Mouse (Mus musculus) stomach, postnatal 0 days (tissue): Measurements from ENCODE around the gene Gm14548. TPM values are rescaled to one million over a fixed set of nuclear protein-coding genes. Genes with fewer than 3 reads are reported as not detected.
"Not testable (repeated sequence)": the region's sequence is repeated elsewhere in the genome, so short reads cannot be mapped to it uniquely, and the experiment has no call there.

ENCODE experiments used
- ATAC-seq: fragments of 200-750 bp; cut with Nextera tagmentation; 2 replicates; pipeline ENCODE4 v1.8.0; 2017; ENCODE audit not compliant: low FRiP score, low TSS enrichment
- DNase-seq: peaks from one replicate; pipeline ENCODE4 v3.0.0-alpha.2; 2016; ENCODE audit warnings: low spot score
- H3K27ac ChIP-seq: fragments of 300-500 bp; sonication (generic); replicated peaks from 2 replicates; pipeline ENCODE4 v1.5.1; 2014; ENCODE audit warnings: mild to moderate bottlenecking, control low read depth
- H3K27me3 ChIP-seq: fragments of 300-500 bp; sonication (generic); 2 replicates; pipeline ENCODE4 v1.6.1; 2014; ENCODE audit warnings: low read length; ENCODE audit not compliant: control insufficient read depth, insufficient read depth
- H3K36me3 ChIP-seq: fragments of 300-500 bp; sonication (generic); 2 replicates; pipeline ENCODE4 v1.6.1; 2014; ENCODE audit warnings: low read length, mixed read lengths; ENCODE audit not compliant: control insufficient read depth, insufficient read depth
- H3K4me1 ChIP-seq: fragments of 300-500 bp; sonication (generic); replicated peaks from 2 replicates; pipeline ENCODE4 v1.6.1; 2014; ENCODE audit warnings: antibody characterized with exemption; ENCODE audit not compliant: control insufficient read depth, insufficient read depth
- H3K4me2 ChIP-seq: fragments of 300-500 bp; sonication (generic); replicated peaks from 2 replicates; pipeline ENCODE4 v1.6.1; 2014; ENCODE audit warnings: low read depth, mild to moderate bottlenecking, control low read depth, moderate library complexity
- H3K4me3 ChIP-seq: fragments of 300-500 bp; sonication (generic); 2 replicates; pipeline ENCODE4 v1.5.1; 2014; ENCODE audit warnings: low read depth, low read length, control low read depth
- H3K9ac ChIP-seq: fragments of 300-500 bp; sonication (generic); 2 replicates; pipeline ENCODE4 v1.6.1; 2014; ENCODE audit warnings: mild to moderate bottlenecking, low read length, control low read depth, mixed read lengths
- H3K9me3 ChIP-seq: fragments of 300-500 bp; sonication (generic); 2 replicates; pipeline ENCODE4 v1.6.1; 2016; ENCODE audit warnings: low read length; ENCODE audit not compliant: control insufficient read depth
- CTCF ChIP-seq: IDR thresholded peaks from 2 replicates; pipeline ENCODE4 v1.5.1; 2016; ENCODE audit warnings: antibody characterized with exemption, low read depth, mild to moderate bottlenecking, moderate library complexity
- EP300 ChIP-seq: optimal IDR thresholded peaks from 2 replicates; pipeline ENCODE3; 2016; ENCODE audit warnings: antibody characterized with exemption
- WGBS: fragments of 180-500 bp; shearing (Covaris S2); extraction: QIAGEN DNeasy Blood & Tissue Kit; methylation state at CpG from one replicate; pipeline ENCODE4 v1.1.7; 2014; 5-methylcytosine and 5-hydroxymethylcytosine counted together
- polyA plus RNA-seq: library from polyadenylated mRNA; unstranded; fragments of >200 nt; fragmentation: Nextera tagmentation; extraction: Ambion mirVana; gene quantifications from 2 replicates; pipeline ENCODE4 v1.2.1, GENCODE M21; 2015

The Gm14548 gene
- polyA plus RNA-seq, 1 experiment from 2014 or later, result 0.06 TPM

- H3K36me3 ChIP-seq, result no peaks in the 10 kb centered on the region
- H3K9me3 ChIP-seq, result no peaks in the 10 kb centered on the region
- H3K9ac ChIP-seq, result no peak overlapping the region
- H3K4me3 ChIP-seq, result no peak overlapping the region
- H3K27ac ChIP-seq, result no peak overlapping the region
- H3K4me2 ChIP-seq, result no peak overlapping the region
- ATAC-seq, result no peak
- no peak for DNase-seq
- TF ChIP-seq CTCF, result peak; percentile 52
- TF ChIP-seq EP300, result no peak
- 22% methylated on average over 1 of the region's 1 CpGs for WGBS
- no peaks in the 10 kb centered on the region for H3K4me1 ChIP-seq
- no peaks in the 10 kb centered on the region for H3K27me3 ChIP-seq
These were observed 5.8 kb upstream of the Gm14548 start for GRCm38 (mm10) chr7:3903704-3904103.

DNA sequence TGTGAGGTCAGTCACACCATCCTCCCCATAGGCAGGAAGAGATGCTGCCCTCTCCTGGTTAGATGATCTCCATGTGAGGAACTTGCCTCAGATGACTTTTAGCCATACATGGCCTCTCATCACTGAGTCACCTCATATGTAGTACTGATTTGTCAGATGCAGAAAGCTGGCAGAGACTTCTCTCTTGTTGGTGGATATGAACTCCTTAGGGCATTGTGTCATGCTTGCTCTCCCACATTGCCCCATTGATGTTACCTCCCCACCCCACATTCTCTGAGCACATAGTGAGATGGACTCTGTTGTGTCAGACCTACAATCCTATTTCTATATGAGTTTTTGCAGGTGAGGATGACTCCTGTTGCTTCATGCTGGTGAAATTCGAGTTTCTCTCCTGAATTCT is 22.9 kb downstream of the Gm14548 start:
- no CpG with 5 or more reads among the region's 1 CpGs for WGBS

DNA sequence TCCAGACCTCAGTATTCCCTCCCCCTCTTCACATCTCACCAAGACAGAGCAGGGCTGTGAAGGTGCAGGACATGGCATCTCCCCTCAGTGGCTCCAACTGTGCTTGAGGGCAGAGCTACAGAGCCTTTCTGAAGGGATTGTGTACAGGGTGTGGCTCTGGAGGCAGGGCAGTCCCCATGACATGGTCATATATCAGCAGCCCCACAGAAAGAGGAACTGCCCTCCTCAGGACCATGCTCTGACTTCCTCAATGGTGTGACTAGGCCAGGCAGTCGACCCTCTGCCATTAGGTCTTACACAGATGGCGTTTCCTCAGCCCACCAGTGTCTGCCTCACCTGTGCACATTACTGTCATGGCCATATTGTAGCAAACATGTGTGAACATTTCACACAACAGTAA is 53.0 kb downstream of the Gm14548 start, which contains the start of gene Pira2:
Pira2 (minus strand) TSS at position 101 of the 400 bp plus-strand sequence.
- ATAC-seq, H3K27ac ChIP-seq, H3K4me3 ChIP-seq, H3K4me2 ChIP-seq, H3K36me3 ChIP-seq, H3K9ac ChIP-seq, H3K4me1 ChIP-seq, H3K9me3 ChIP-seq, H3K27me3 ChIP-seq, DNase-seq: not testable (repeated sequence)
- WGBS, result no CpG with 5 or more reads among the region's 2 CpGs

More for the DNA sequence above, 22.9 kb downstream of the Gm14548 start:
- not testable (repeated sequence) for DNase-seq, H3K4me2 ChIP-seq, ATAC-seq, H3K9me3 ChIP-seq, H3K27me3 ChIP-seq, H3K36me3 ChIP-seq, H3K4me1 ChIP-seq, H3K9ac ChIP-seq, H3K4me3 ChIP-seq, H3K27ac ChIP-seq

GRCm38 (mm10) chr7:3837854-3838253 is 60.1 kb downstream of the Gm14548 start:
- H3K9ac ChIP-seq, DNase-seq, H3K4me3 ChIP-seq, H3K27ac ChIP-seq, H3K27me3 ChIP-seq, ATAC-seq, H3K4me2 ChIP-seq, H3K36me3 ChIP-seq, H3K9me3 ChIP-seq, H3K4me1 ChIP-seq: not testable (repeated sequence)
- no CpG with 5 or more reads among the region's 1 CpGs for WGBS

Other genes with a start within 250 kb of the Gm14548 start
- gene Leng1, start 232.3 kb downstream of the Gm14548 start, polyA plus RNA-seq, result 10.6 and 11.7 TPM in 2 replicates
- 70.1 and 77.4 TPM in 2 replicates for gene Tmc4, start 220.6 kb downstream of the Gm14548 start, polyA plus RNA-seq
- 143 TPM in 2 replicates for gene Tsen34, start 205.3 kb downstream of the Gm14548 start, polyA plus RNA-seq
- gene Mboat7, start 204.6 kb downstream of the Gm14548 start, polyA plus RNA-seq, result 27.1 and 28.3 TPM in 2 replicates
- gene Rps9, start 194.1 kb downstream of the Gm14548 start, polyA plus RNA-seq, result 1,098 and 1,141 TPM in 2 replicates
- 0.82 and 1.0 TPM in 2 replicates for gene Pirb, start 177.7 kb downstream of the Gm14548 start, polyA plus RNA-seq
- 0.05 TPM in 1 of 2 replicates, not detected in the other for gene Gm15448, start 72.4 kb downstream of the Gm14548 start, polyA plus RNA-seq
- 0.05 and 0.15 TPM in 2 replicates for gene Pira2, start 53.1 kb downstream of the Gm14548 start, polyA plus RNA-seq
- 0.05 and 0.06 TPM in 2 replicates for gene Lilra6, start 17.4 kb upstream of the Gm14548 start, polyA plus RNA-seq
- gene Lair1, start 165.1 kb upstream of the Gm14548 start, polyA plus RNA-seq, result 1.5 and 3.0 TPM in 2 replicates
- gene Ttyh1, start 221.3 kb upstream of the Gm14548 start, polyA plus RNA-seq, result 4.1 and 4.3 TPM in 2 replicates
- gene Leng8, start 238.9 kb upstream of the Gm14548 start, polyA plus RNA-seq, result 14.7 and 20.1 TPM in 2 replicates